Mouse (Mus musculus) heart, embryonic 15.5 days (tissue): ENCODE data around the gene Naa50. TPM values are rescaled to one million over a fixed set of nuclear protein-coding genes. Genes with fewer than 3 reads are reported as not detected.

Experiments
- ATAC-seq: fragments of 200-750 bp; cut with Nextera tagmentation; replicated peaks from 2 replicates; pipeline ENCODE4 v1.8.0; 2017; ENCODE audit warnings: low read depth, moderate TSS enrichment; ENCODE audit not compliant: insufficient number of reproducible peaks, insufficient read depth, low FRiP score
- H3K27ac ChIP-seq: fragments of 300-500 bp; sonication (generic); 2 replicates; pipeline ENCODE4 v1.5.1; 2015; ENCODE audit warnings: mild to moderate bottlenecking, inconsistent platforms
- H3K27me3 ChIP-seq: fragments of 300-500 bp; sonication (generic); 2 replicates; pipeline ENCODE4 v1.6.1; 2015; ENCODE audit warnings: inconsistent platforms
- H3K36me3 ChIP-seq: fragments of 300-500 bp; sonication (generic); 2 replicates; pipeline ENCODE4 v1.6.1; 2015; ENCODE audit warnings: mild to moderate bottlenecking, inconsistent platforms
- H3K4me1 ChIP-seq: fragments of 300-500 bp; sonication (generic); replicated peaks from 2 replicates; pipeline ENCODE4 v1.6.1; 2015; ENCODE audit warnings: inconsistent platforms
- H3K4me2 ChIP-seq: fragments of 300-500 bp; sonication (generic); 2 replicates; pipeline ENCODE4 v1.6.1; 2015; ENCODE audit warnings: inconsistent platforms, mild to moderate bottlenecking, moderate library complexity
- H3K4me3 ChIP-seq: fragments of 300-500 bp; sonication (generic); 2 replicates; pipeline ENCODE4 v1.5.1; 2015; ENCODE audit warnings: mild to moderate bottlenecking, inconsistent platforms
- H3K9ac ChIP-seq: fragments of 300-500 bp; sonication (generic); 2 replicates; pipeline ENCODE4 v1.6.1; 2015; ENCODE audit warnings: mild to moderate bottlenecking, inconsistent platforms
- H3K9me3 ChIP-seq: fragments of 300-500 bp; sonication (generic); replicated peaks from 2 replicates; pipeline ENCODE4 v1.6.1; 2016; ENCODE audit warnings: inconsistent platforms
- WGBS: fragments of 180-500 bp; shearing (Covaris S2); methylation state at CpG from one replicate; pipeline ENCODE4 v1.1.7; 2015; ENCODE audit warnings: mixed read lengths; 5-methylcytosine and 5-hydroxymethylcytosine counted together
- polyA plus RNA-seq: library from polyadenylated mRNA; unstranded; fragments of >200 nt; fragmentation: Nextera tagmentation; extraction: Ambion mirVana; gene quantifications from 2 replicates; pipeline ENCODE4 v1.2.1, GENCODE M21; 2015

The Naa50 gene
- polyA plus RNA-seq, 1 experiment from 2014 or later, result 72.0 TPM

DNA sequence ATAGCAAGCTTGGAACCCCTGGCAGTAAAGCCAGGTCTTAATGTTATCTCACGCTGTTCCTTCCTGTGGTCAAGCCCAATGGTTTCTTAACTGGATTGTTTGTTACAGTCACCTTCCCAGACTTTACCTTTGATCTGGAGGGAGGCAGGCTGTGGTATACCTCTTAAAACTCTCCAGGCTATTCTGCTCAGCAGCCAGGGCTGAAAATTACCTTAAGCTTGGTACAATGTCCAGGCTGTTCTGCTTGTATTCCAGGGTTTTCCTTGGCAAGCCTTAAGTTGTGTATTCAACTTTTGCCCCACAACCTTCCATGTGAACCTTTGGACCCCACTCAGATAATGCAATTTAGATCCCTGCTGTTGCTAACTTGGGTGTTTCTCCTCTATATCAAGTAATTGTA, 35.4 kb downstream of the Naa50 start:
- Histone ChIP-seq H3K4me2 (peak overlapping the region; percentile 65), H3K4me3 (0 out of 2 replicates have a peak overlapping the region, but pooled peaks have one; percentile 10), H3K9me3 (no peaks in the 10 kb centered on the region), H3K27me3 (no peaks in the 10 kb centered on the region), H3K4me1 (peaks cover 16% of the 10 kb centered on the region), H3K36me3 (no peaks in the 10 kb centered on the region), H3K27ac (no peak overlapping the region), H3K9ac (no peak overlapping the region)
- WGBS, result 56% methylated on average over 1 of the region's 1 CpGs
- ATAC-seq, result no peak

DNA sequence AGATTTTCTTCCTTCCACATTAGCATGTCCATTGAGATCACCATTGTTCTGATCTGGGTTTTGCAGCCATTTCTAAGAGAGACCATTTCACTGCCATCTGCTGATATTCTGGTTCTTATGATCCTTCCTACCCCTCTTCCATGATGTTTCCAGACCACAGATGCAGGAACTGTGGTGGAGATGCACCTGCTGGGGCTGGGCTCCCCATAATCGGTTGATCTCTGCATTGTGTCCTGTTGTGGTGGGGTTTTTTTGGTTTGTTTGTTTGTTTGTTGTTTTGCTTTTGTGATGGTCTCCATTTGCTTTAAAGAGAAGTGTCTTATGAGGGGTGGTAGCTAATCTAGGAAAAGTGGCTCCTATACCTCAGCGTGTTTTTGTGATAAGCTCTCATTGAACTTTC, 36.9 kb downstream of the Naa50 start:
- no peak for ATAC-seq
- H3K27me3 ChIP-seq, result no peaks in the 10 kb centered on the region
- 95% methylated on average over 2 of the region's 2 CpGs for WGBS

DNA sequence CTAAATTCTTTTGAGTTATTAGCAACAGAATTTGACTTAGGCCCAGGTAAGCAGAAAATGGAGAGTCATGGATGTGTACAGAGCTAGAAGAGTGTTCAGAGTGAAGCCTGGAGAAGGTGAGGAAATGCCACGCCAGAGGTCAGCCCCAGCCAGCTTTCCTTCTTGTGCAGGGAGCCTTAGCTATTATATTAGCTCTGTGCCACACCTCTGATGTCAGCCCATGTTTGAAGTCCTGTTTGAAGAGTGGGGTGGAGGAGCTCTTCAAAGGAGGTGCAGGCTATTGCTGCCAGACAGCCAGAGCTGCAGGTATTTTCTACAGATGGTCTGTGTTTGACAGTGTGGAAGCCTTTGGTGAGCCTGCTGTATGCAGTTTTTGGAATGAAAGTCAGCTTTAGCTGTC, 38.9 kb downstream of the Naa50 start:
- 74% methylated on average over 1 of the region's 1 CpGs for WGBS
- peaks cover 13% of the 10 kb centered on the region for H3K4me1 ChIP-seq
- no peak overlapping the region for H3K4me3 ChIP-seq
- ATAC-seq, result no peak
- H3K4me2 ChIP-seq, result no peak overlapping the region
- no peak overlapping the region for H3K9ac ChIP-seq
- no peaks in the 10 kb centered on the region for H3K9me3 ChIP-seq
- H3K27ac ChIP-seq, result no peak overlapping the region
- H3K36me3 ChIP-seq, result no peaks in the 10 kb centered on the region
- no peaks in the 10 kb centered on the region for H3K27me3 ChIP-seq

More for the DNA sequence above, 36.9 kb downstream of the Naa50 start:
- Histone ChIP-seq H3K4me2 (no peak overlapping the region), H3K4me1 (peaks cover 16% of the 10 kb centered on the region), H3K36me3 (no peaks in the 10 kb centered on the region), H3K27ac (no peak overlapping the region), H3K9ac (no peak overlapping the region), H3K4me3 (no peak overlapping the region), H3K9me3 (no peaks in the 10 kb centered on the region)

DNA sequence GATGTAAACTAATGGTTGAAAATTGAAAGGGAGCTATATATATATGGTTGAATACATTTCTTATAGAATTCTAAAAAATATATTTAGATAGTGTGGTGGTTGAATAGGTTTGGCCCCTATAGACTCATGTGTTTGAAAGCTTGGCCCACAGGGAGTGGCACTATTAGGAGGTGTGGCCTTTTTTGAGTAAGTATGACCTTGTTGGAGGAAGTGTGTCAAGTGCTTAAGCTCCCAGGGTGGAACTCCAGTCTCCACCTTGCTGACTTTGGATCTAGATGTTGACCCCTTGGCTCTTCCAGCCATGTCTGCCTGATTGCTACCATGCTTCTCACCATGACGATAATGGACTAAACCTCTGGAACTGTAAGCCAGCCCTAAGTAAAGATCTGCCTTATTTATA, 43.0 kb downstream of the Naa50 start:
- Histone ChIP-seq H3K9me3 (no peaks in the 10 kb centered on the region), H3K36me3 (no peaks in the 10 kb centered on the region), H3K27me3 (no peaks in the 10 kb centered on the region), H3K9ac (no peak overlapping the region), H3K4me1 (no peaks in the 10 kb centered on the region), H3K4me2 (no peak overlapping the region), H3K27ac (no peak overlapping the region), H3K4me3 (no peak overlapping the region)
- 90% methylated on average over 1 of the region's 1 CpGs for WGBS
- no peak for ATAC-seq

DNA sequence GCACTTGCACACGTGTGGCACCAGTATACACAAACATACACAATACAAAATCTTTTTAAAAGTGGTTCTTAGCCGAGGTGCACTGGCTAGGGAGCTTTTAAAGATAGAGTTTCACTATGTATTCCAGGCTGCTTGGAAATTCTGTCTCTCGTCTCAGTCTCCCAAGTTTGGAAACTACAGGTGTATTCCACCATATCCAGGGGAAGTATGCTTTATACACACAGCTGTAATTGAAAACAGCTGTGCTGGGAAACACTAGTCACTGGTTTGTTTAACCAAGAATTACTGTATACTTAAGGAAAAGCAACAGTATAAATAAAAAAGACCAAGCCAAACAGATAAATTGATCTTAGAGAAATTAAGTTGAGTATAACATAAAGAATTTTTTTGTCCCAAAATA, 45.1 kb downstream of the Naa50 start:
- no peak overlapping the region for H3K4me2 ChIP-seq
- no peaks in the 10 kb centered on the region for H3K9me3 ChIP-seq
- H3K36me3 ChIP-seq, result peaks cover 4% of the 10 kb centered on the region; the same call in 1 of the 2 replicates
- no peak overlapping the region for H3K27ac ChIP-seq
- H3K4me3 ChIP-seq, result no peak overlapping the region
- H3K4me1 ChIP-seq, result no peaks in the 10 kb centered on the region
- no peak for ATAC-seq
- no peak overlapping the region for H3K9ac ChIP-seq
- no peaks in the 10 kb centered on the region for H3K27me3 ChIP-seq
- WGBS, result 83% methylated on average over 3 of the region's 3 CpGs

DNA sequence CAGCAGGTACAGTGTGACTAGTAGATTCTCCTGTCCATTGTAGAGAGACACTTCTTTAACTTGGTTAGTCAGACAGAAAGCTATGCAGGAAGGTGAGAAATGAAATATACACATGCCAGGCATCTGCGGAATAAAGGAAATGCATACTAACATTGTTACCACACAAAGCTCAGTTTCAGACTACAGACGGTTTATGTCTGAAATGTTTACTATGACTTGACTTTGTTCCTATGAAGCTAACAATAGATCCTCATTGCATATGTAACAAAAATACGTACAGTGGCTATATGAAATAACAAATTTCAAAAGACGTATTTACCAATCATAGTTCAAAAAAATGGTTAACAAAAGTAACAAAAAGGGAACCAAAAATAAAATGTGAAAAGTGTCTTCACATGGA, 47.5 kb downstream of the Naa50 start:
- peaks cover 4% of the 10 kb centered on the region; the same call in 1 of the 2 replicates for H3K36me3 ChIP-seq
- H3K4me1 ChIP-seq, result peaks cover 7% of the 10 kb centered on the region; the same call in 1 of the 2 replicates
- H3K27ac ChIP-seq, result no peak overlapping the region
- no peaks in the 10 kb centered on the region for H3K27me3 ChIP-seq
- ATAC-seq, result no peak
- H3K9ac ChIP-seq, result no peak overlapping the region
- no peaks in the 10 kb centered on the region for H3K9me3 ChIP-seq
- H3K4me2 ChIP-seq, result no peak overlapping the region
- 94% methylated on average over 4 of the region's 4 CpGs for WGBS
- no peak overlapping the region for H3K4me3 ChIP-seq

DNA sequence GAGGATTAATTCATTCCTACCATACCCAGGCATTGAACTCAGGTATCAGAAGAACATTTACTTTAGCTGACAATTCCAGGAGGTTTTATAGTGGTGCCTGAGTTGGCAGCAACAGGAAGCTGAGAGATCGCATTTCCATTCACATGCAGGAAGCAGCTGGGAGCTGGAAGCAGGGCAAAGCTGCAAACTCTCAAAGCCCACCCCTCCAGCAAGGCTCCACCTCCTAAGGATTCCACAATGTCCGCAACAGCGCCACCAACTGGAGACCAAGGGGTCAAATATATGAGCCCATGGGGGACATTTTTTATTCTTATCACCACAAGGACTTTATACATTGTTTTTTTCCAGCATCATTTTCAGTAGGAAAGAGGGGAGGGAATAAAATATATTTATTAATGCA, 49.1 kb downstream of the Naa50 start:
- H3K4me1 ChIP-seq, result peaks cover 8% of the 10 kb centered on the region; the same call in 1 of the 2 replicates
- no peaks in the 10 kb centered on the region for H3K9me3 ChIP-seq
- no peak overlapping the region for H3K4me3 ChIP-seq
- ATAC-seq, result no peak
- H3K27me3 ChIP-seq, result no peaks in the 10 kb centered on the region
- 86% methylated on average over 3 of the region's 3 CpGs for WGBS
- no peak overlapping the region for H3K9ac ChIP-seq
- H3K27ac ChIP-seq, result no peak overlapping the region
- no peak overlapping the region for H3K4me2 ChIP-seq
- peaks cover 4% of the 10 kb centered on the region; the same call in 1 of the 2 replicates for H3K36me3 ChIP-seq

DNA sequence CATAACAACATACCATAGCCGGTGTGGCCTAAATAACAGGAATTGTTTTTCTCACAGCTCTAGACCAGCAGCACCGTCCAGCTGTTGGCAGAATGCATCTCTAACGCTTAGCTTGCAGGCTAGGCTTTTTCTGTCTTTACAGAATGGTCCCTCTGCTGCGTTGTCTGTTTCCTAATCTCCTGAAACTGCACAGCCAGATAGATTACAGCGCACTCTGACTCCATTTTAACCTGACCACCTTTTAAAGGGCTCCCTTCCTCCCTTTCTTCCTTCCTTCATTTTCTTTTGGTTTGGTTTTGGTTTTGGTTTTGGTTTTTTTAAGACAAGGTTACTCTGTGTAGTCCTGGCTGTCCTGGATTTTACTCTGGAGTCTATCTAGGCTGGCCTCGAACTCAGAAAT, 50.4 kb downstream of the Naa50 start:
- Histone ChIP-seq H3K27ac (no peak overlapping the region), H3K36me3 (peaks cover 4% of the 10 kb centered on the region; the same call in 1 of the 2 replicates), H3K9me3 (no peaks in the 10 kb centered on the region), H3K4me1 (peaks cover 8% of the 10 kb centered on the region; the same call in 1 of the 2 replicates), H3K4me3 (no peak overlapping the region), H3K27me3 (no peaks in the 10 kb centered on the region), H3K4me2 (no peak overlapping the region), H3K9ac (no peak overlapping the region)
- 61% methylated on average over 6 of the region's 6 CpGs for WGBS
- no peak for ATAC-seq

DNA sequence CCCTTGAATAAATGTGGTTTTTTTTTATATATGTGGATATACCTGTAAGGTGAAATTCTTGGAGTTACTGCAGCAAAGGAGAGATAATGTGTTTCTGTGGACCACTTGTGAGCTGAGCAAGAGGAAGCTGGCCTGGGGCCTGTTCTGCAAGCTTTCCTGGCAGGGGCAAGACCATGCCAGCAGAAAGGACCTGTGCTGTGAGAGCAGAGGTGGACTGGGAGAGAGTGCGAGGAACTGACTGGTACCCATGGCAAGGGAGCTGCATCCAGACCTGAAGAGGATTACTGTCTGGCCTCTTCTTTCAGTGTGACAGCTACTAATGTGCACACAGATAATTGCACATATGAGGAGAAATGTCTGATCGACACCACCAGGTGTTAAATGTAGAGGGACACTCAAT, 51.3 kb downstream of the Naa50 start:
- H3K9ac ChIP-seq, result no peak overlapping the region
- H3K27me3 ChIP-seq, result no peaks in the 10 kb centered on the region
- no peak overlapping the region for H3K4me3 ChIP-seq
- no peak overlapping the region for H3K4me2 ChIP-seq
- no peak for ATAC-seq
- no peak overlapping the region for H3K27ac ChIP-seq
- peaks cover 4% of the 10 kb centered on the region; the same call in 1 of the 2 replicates for H3K36me3 ChIP-seq
- WGBS, result 78% methylated on average over 2 of the region's 2 CpGs
- peaks cover 8% of the 10 kb centered on the region; the same call in 1 of the 2 replicates for H3K4me1 ChIP-seq
- no peaks in the 10 kb centered on the region for H3K9me3 ChIP-seq

DNA sequence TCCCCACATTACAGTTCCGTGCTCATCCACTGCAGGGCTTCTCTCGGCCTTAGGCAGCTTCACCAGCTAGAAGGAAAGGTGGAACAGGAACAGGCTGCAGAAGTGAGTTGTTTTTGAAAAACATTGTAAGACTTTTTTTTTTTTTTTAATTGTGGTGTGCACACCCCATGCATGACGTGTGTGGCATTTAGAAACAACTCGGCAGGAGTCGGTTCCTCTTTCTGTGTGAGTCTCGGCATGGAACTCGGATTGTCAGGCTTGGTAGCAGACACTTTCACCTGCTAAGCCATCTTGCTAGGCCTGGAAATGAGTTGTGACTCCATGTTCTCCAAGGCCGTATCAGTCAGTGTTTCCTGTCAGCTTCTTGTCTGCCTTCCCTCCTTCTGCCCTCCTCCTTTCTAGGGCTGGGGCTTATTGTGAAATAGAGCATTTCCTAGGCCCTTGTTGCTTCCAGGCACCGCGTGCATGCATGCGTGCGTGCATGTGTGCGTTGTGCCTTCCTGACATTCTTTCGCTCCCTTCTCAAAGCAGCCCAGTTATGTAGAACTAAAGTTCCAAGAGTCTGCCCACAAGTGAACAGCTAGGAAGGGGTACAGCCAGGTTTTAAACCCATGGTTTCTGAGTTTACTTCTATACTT, 59.6 kb downstream of the Naa50 start:
- no peaks in the 10 kb centered on the region for H3K9me3 ChIP-seq
- ATAC-seq, result no peak
- H3K36me3 ChIP-seq, result peaks cover 25% of the 10 kb centered on the region
- WGBS, result 81% methylated on average over 14 of the region's 14 CpGs
- no peak overlapping the region for H3K4me3 ChIP-seq
- H3K27ac ChIP-seq, result no peak overlapping the region
- H3K4me2 ChIP-seq, result no peak overlapping the region
- no peaks in the 10 kb centered on the region for H3K27me3 ChIP-seq
- no peak overlapping the region for H3K9ac ChIP-seq
- H3K4me1 ChIP-seq, result no peaks in the 10 kb centered on the region

DNA sequence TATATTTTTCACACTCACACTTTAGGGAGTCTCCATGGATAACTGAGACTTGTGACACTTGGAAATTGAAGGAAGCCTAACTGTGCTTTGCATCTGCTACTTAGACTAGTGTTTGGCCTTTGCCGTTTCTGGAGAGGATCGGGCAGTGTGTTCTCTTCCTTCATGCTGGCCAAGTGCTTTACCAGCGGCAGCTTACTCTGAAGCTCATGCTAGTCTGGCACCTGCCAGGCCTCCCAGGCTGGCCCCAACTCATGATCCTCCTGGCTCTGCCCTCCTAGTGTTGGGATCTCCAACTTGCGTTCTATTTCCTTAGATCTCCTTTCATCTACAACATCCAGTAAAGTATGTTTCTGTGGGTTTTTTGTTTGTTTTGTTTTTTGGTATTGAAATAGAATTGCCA, 60.5 kb downstream of the Naa50 start:
- Histone ChIP-seq H3K4me1 (no peaks in the 10 kb centered on the region), H3K27ac (no peak overlapping the region), H3K4me3 (no peak overlapping the region), H3K4me2 (no peak overlapping the region), H3K27me3 (no peaks in the 10 kb centered on the region), H3K9ac (no peak overlapping the region), H3K9me3 (no peaks in the 10 kb centered on the region), H3K36me3 (peaks cover 25% of the 10 kb centered on the region)
- 92% methylated on average over 4 of the region's 4 CpGs for WGBS
- ATAC-seq, result no peak

DNA sequence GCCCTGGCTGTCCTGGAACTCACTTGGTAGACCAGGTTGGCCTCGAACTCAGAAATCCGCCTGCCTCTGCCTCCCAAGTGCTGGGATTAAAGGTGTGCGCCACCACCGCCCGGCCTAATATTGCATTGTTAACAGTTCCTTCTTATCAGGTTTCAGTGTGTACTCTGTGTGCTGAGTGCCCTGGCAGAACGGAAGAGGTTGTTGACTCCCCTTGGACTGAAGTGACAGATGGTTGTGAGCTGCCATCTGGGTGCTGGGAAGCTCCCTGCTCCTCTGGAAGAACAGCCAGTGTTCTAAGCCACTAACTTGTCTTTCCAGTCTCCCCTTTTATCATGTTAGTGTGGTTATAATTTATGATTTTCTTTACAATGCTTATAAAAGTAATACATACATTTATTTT, 64.7 kb downstream of the Naa50 start:
- H3K27ac ChIP-seq, result no peak overlapping the region
- no peak for ATAC-seq
- no peaks in the 10 kb centered on the region for H3K9me3 ChIP-seq
- no peaks in the 10 kb centered on the region for H3K4me1 ChIP-seq
- no peak overlapping the region for H3K4me3 ChIP-seq
- WGBS, result 76% methylated on average over 6 of the region's 6 CpGs
- no peak overlapping the region for H3K9ac ChIP-seq
- H3K4me2 ChIP-seq, result no peak overlapping the region
- peaks cover 45% of the 10 kb centered on the region for H3K36me3 ChIP-seq
- no peaks in the 10 kb centered on the region for H3K27me3 ChIP-seq
